Mouse (Mus musculus): Measurements from ENCODE around the gene Snrpf. TPM values are rescaled to one million over a fixed set of nuclear protein-coding genes. Genes with fewer than 3 reads are reported as not detected.

The Snrpf gene
- polyA plus RNA-seq, 1 experiment from 2014 or later: 93.2 TPM

- H3K4me2 ChIP-seq (ENCODE audit: low read depth, low read length): no peak overlapping the region
- 67% methylated on average over 5 of the region's 5 CpGs for WGBS
- no peak overlapping the region for H3K27ac ChIP-seq (ENCODE audit: low read length)
- H3K36me3 ChIP-seq (ENCODE audit: control insufficient read depth, insufficient read depth, low read length): no peaks in the 10 kb centered on the region
- H3K9ac ChIP-seq (ENCODE audit: low read length): no peak overlapping the region
- H3K9me3 ChIP-seq (replicated peaks; ENCODE audit: control insufficient read depth, low read length): no peaks in the 10 kb centered on the region
- peaks cover 8% of the 10 kb centered on the region for H3K4me1 ChIP-seq (ENCODE audit: control insufficient read depth, insufficient read depth, low read length)
- ATAC-seq (ENCODE audit: insufficient read depth, low FRiP score): no peak
- H3K27me3 ChIP-seq (ENCODE audit: control insufficient read depth, insufficient read depth, low read length): no peaks in the 10 kb centered on the region
- H3K4me3 ChIP-seq (replicated peaks; ENCODE audit: low read length): no peak overlapping the region
Observed at GRCm38 (mm10) chr10:93544172-93544571, 45.3 kb downstream of the Snrpf start.

- 51% methylated on average over 6 of the region's 6 CpGs for whole genome bisulfite sequencing
- H3K4me1 ChIP-seq (ENCODE audit: control insufficient read depth, insufficient read depth, low read length): peaks cover 8% of the 10 kb centered on the region
- no peak overlapping the region for H3K27ac ChIP-seq (ENCODE audit: low read length)
- ATAC-seq (ENCODE audit: insufficient read depth, low FRiP score): no peak
- H3K4me3 ChIP-seq (replicated peaks; ENCODE audit: low read length): no peak overlapping the region
- no peak overlapping the region for H3K9ac ChIP-seq (ENCODE audit: low read length)
- no peak overlapping the region for H3K4me2 ChIP-seq (ENCODE audit: low read depth, low read length)
- no peaks in the 10 kb centered on the region for H3K36me3 ChIP-seq (ENCODE audit: control insufficient read depth, insufficient read depth, low read length)
- H3K9me3 ChIP-seq (replicated peaks; ENCODE audit: control insufficient read depth, low read length): no peaks in the 10 kb centered on the region
- H3K27me3 ChIP-seq (ENCODE audit: control insufficient read depth, insufficient read depth, low read length): no peaks in the 10 kb centered on the region
Observed at GRCm38 (mm10) chr10:93543176-93543575, 46.3 kb downstream of the Snrpf start.

GRCm38 (mm10) chr10:93542356-93542755 is 47.1 kb downstream of the Snrpf start:
- Histone ChIP-seq H3K4me2 (ENCODE audit: low read depth, low read length) (no peak overlapping the region), H3K9ac (ENCODE audit: low read length) (no peak overlapping the region), H3K4me3 (replicated peaks; ENCODE audit: low read length) (no peak overlapping the region), H3K9me3 (replicated peaks; ENCODE audit: control insufficient read depth, low read length) (no peaks in the 10 kb centered on the region), H3K27me3 (ENCODE audit: control insufficient read depth, insufficient read depth, low read length) (no peaks in the 10 kb centered on the region), H3K36me3 (ENCODE audit: control insufficient read depth, insufficient read depth, low read length) (no peaks in the 10 kb centered on the region), H3K4me1 (ENCODE audit: control insufficient read depth, insufficient read depth, low read length) (peaks cover 8% of the 10 kb centered on the region), H3K27ac (ENCODE audit: low read length) (no peak overlapping the region)
- 49% methylated on average over 4 of the region's 4 CpGs for WGBS
- ATAC-seq (ENCODE audit: insufficient read depth, low FRiP score): no peak

- H3K4me1 ChIP-seq (ENCODE audit: control insufficient read depth, insufficient read depth, low read length): peaks cover 8% of the 10 kb centered on the region
- 80% methylated on average over 1 of the region's 1 CpGs for WGBS
- H3K4me2 ChIP-seq (ENCODE audit: low read depth, low read length): no peak overlapping the region
- no peak overlapping the region for H3K9ac ChIP-seq (ENCODE audit: low read length)
- no peak for ATAC-seq (ENCODE audit: insufficient read depth, low FRiP score)
- no peak overlapping the region for H3K4me3 ChIP-seq (replicated peaks; ENCODE audit: low read length)
- H3K27ac ChIP-seq (ENCODE audit: low read length): no peak overlapping the region
- no peaks in the 10 kb centered on the region; the same call in 1 of the 2 replicates for H3K27me3 ChIP-seq (ENCODE audit: control insufficient read depth, insufficient read depth, low read length)
- no peaks in the 10 kb centered on the region for H3K36me3 ChIP-seq (ENCODE audit: control insufficient read depth, insufficient read depth, low read length)
- H3K9me3 ChIP-seq (replicated peaks; ENCODE audit: control insufficient read depth, low read length): no peaks in the 10 kb centered on the region
Observed at GRCm38 (mm10) chr10:93541585-93541984, 47.9 kb downstream of the Snrpf start.

- Histone ChIP-seq H3K4me1 (ENCODE audit: control insufficient read depth, insufficient read depth, low read length) (peaks cover 8% of the 10 kb centered on the region), H3K4me2 (ENCODE audit: low read depth, low read length) (peak within 1 kb of the TSS; percentile 72), H3K36me3 (ENCODE audit: control insufficient read depth, insufficient read depth, low read length) (no peaks in the 10 kb centered on the region), H3K27ac (ENCODE audit: low read length) (no peak within 1 kb of the TSS), H3K27me3 (ENCODE audit: control insufficient read depth, insufficient read depth, low read length) (no peaks in the 10 kb centered on the region; the same call in 1 of the 2 replicates), H3K9ac (ENCODE audit: low read length) (peak within 1 kb of the TSS; percentile 61), H3K9me3 (replicated peaks; ENCODE audit: control insufficient read depth, low read length) (no peaks in the 10 kb centered on the region), H3K4me3 (replicated peaks; ENCODE audit: low read length) (peak within 1 kb of the TSS; percentile 48)
- WGBS: 53% methylated on average over 17 of the region's 17 CpGs
- ATAC-seq (ENCODE audit: insufficient read depth, low FRiP score): peak; percentile 4; the same call in 1 of the 2 replicates
Observed at GRCm38 (mm10) chr10:93540431-93541210, 48.9 kb downstream of the Snrpf start, which contains the start of gene Ccdc38. Gene Ccdc38, plus strand, starts transcription at chr10:93540632.

- 2% methylated on average over 35 of the region's 35 CpGs for WGBS
- Histone ChIP-seq H3K27ac (ENCODE audit: low read length) (no peak within 1 kb of the TSS), H3K4me1 (ENCODE audit: control insufficient read depth, insufficient read depth, low read length) (peaks cover 8% of the 10 kb centered on the region), H3K4me2 (ENCODE audit: low read depth, low read length) (peak within 1 kb of the TSS; percentile 72), H3K9ac (ENCODE audit: low read length) (peak within 1 kb of the TSS; percentile 61), H3K36me3 (ENCODE audit: control insufficient read depth, insufficient read depth, low read length) (no peaks in the 10 kb centered on the region), H3K27me3 (ENCODE audit: control insufficient read depth, insufficient read depth, low read length) (no peaks in the 10 kb centered on the region; the same call in 1 of the 2 replicates), H3K4me3 (replicated peaks; ENCODE audit: low read length) (peak within 1 kb of the TSS; percentile 48), H3K9me3 (replicated peaks; ENCODE audit: control insufficient read depth, low read length) (no peaks in the 10 kb centered on the region)
- ATAC-seq (ENCODE audit: insufficient read depth, low FRiP score): peak; percentile 95
Observed at GRCm38 (mm10) chr10:93539775-93540430, 49.6 kb downstream of the Snrpf start, which contains the start of gene Amdhd1. Gene Amdhd1, minus strand, starts transcription at chr10:93540033.

- 51% methylated on average over 6 of the region's 6 CpGs for WGBS
- H3K9ac ChIP-seq (ENCODE audit: low read length): no peak overlapping the region
- no peak overlapping the region for H3K4me3 ChIP-seq (replicated peaks; ENCODE audit: low read length)
- no peak overlapping the region for H3K4me2 ChIP-seq (ENCODE audit: low read depth, low read length)
- peaks cover 3% of the 10 kb centered on the region; the same call in 1 of the 2 replicates for H3K27me3 ChIP-seq (ENCODE audit: control insufficient read depth, insufficient read depth, low read length)
- no peaks in the 10 kb centered on the region for H3K9me3 ChIP-seq (replicated peaks; ENCODE audit: control insufficient read depth, low read length)
- ATAC-seq (ENCODE audit: insufficient read depth, low FRiP score): no peak
- H3K36me3 ChIP-seq (ENCODE audit: control insufficient read depth, insufficient read depth, low read length): no peaks in the 10 kb centered on the region
- no peak overlapping the region for H3K27ac ChIP-seq (ENCODE audit: low read length)
- peaks cover 8% of the 10 kb centered on the region for H3K4me1 ChIP-seq (ENCODE audit: control insufficient read depth, insufficient read depth, low read length)
Observed at GRCm38 (mm10) chr10:93538818-93539217, 50.7 kb downstream of the Snrpf start.

GRCm38 (mm10) chr10:93538287-93538686 is 51.2 kb downstream of the Snrpf start:
- Histone ChIP-seq H3K4me1 (ENCODE audit: control insufficient read depth, insufficient read depth, low read length) (peaks cover 8% of the 10 kb centered on the region), H3K4me2 (ENCODE audit: low read depth, low read length) (no peak overlapping the region), H3K9ac (ENCODE audit: low read length) (no peak overlapping the region), H3K27me3 (ENCODE audit: control insufficient read depth, insufficient read depth, low read length) (peaks cover 3% of the 10 kb centered on the region; the same call in 1 of the 2 replicates), H3K27ac (ENCODE audit: low read length) (no peak overlapping the region), H3K4me3 (replicated peaks; ENCODE audit: low read length) (no peak overlapping the region), H3K9me3 (replicated peaks; ENCODE audit: control insufficient read depth, low read length) (no peaks in the 10 kb centered on the region), H3K36me3 (ENCODE audit: control insufficient read depth, insufficient read depth, low read length) (no peaks in the 10 kb centered on the region)
- 74% methylated on average over 2 of the region's 2 CpGs for WGBS
- ATAC-seq (ENCODE audit: insufficient read depth, low FRiP score): no peak

Measured in stomach, embryonic 16.5 days (tissue).